Mouse (Mus musculus) testis, adult 2 months (tissue): ENCODE data around the gene C2cd4a.
A peak's percentile ranks its signal among the peaks of the same experiment; 100 is the strongest.

Experiments used
- CTCF ChIP-seq: fragments of 200-500 bp; IDR thresholded peaks from 2 replicates; pipeline ENCODE4 v1.5.1; 2012; ENCODE audit warnings: low read depth, mild to moderate bottlenecking, inconsistent platforms, low read length, moderate library complexity; ENCODE audit not compliant: control insufficient read depth, insufficient read depth, insufficient replicate concordance
- POLR2A ChIP-seq: fragments of 200-500 bp; IDR thresholded peaks from 2 replicates; pipeline ENCODE4 v1.6.1; 2012; ENCODE audit warnings: low read depth, mild to moderate bottlenecking, inconsistent platforms, low read length, moderate library complexity; ENCODE audit not compliant: control insufficient read depth

- TF ChIP-seq CTCF (no peak), POLR2A (peak; percentile 36; the same call in 1 of the 2 replicates)
These were observed 8.1 kb upstream of the C2cd4a start, which contains the start of gene Vps13c for GRCm38 (mm10) chr9:67839981-67840859.
